Mouse (Mus musculus): ENCODE measurements at regions not wholly inside any gene's neighbourhood (a gene's known extent, or its start where the extent isn't known, plus 50 kb on each side); places are given as distances from the start of the nearest gene placed in this dataset.

- ATAC-seq = no peak
- peaks cover 14% of the 10 kb centered on the region for H3K4me1 ChIP-seq (replicated peaks)
- no peak overlapping the region for H3K4me3 ChIP-seq (replicated peaks)
- H3K9me3 ChIP-seq = no peaks in the 10 kb centered on the region
- H3K27me3 ChIP-seq = no peaks in the 10 kb centered on the region
- no peak overlapping the region for H3K27ac ChIP-seq
- no peak overlapping the region for H3K9ac ChIP-seq (replicated peaks)
- H3K4me2 ChIP-seq (replicated peaks) = no peak overlapping the region
- no peaks in the 10 kb centered on the region for H3K36me3 ChIP-seq
These were observed 378.5 kb upstream of the Meis2 start for GRCm38 (mm10) chr2:116444163-116444562.

- WGBS = 26% methylated on average over 2 of the region's 2 CpGs
- H3K4me1 ChIP-seq (replicated peaks) = peaks cover 14% of the 10 kb centered on the region
- H3K27ac ChIP-seq = no peak overlapping the region
- H3K27me3 ChIP-seq = no peaks in the 10 kb centered on the region
- no peak overlapping the region for H3K4me3 ChIP-seq (replicated peaks)
- no peak overlapping the region for H3K9ac ChIP-seq (replicated peaks)
- no peak for ATAC-seq
- no peaks in the 10 kb centered on the region for H3K36me3 ChIP-seq
- no peak overlapping the region for H3K4me2 ChIP-seq (replicated peaks)
- no peaks in the 10 kb centered on the region for H3K9me3 ChIP-seq
These were observed 374.6 kb upstream of the Meis2 start for GRCm38 (mm10) chr2:116440252-116440651.

DNA sequence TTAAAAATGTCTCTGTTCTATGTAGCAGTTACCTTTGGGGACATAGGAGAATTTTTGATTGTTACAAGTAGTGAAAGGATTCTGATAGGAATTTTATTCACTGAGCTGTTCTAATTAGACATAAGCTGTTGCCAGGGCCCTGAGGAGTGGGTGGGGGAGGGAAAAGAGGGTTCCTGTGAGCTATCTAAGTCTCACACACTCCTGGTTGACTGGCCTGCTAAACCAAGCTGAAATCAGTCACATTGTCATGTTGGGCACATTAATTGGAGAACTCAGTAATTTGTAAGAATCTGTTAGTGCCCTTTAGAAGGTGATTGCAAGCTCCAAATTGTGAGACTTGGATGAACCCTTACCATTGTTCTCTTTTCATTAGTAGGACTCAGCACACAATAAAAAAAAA, 367.8 kb upstream of the Meis2 start:
- H3K9me3 ChIP-seq = no peaks in the 10 kb centered on the region
- H3K27ac ChIP-seq = no peak overlapping the region
- no peak overlapping the region for H3K4me3 ChIP-seq (replicated peaks)
- H3K27me3 ChIP-seq = no peaks in the 10 kb centered on the region
- no peaks in the 10 kb centered on the region for H3K36me3 ChIP-seq
- H3K9ac ChIP-seq (replicated peaks) = no peak overlapping the region
- no peaks in the 10 kb centered on the region for H3K4me1 ChIP-seq (replicated peaks)
- no peak for ATAC-seq
- H3K4me2 ChIP-seq (replicated peaks) = no peak overlapping the region

- H3K4me1 ChIP-seq (replicated peaks) = no peaks in the 10 kb centered on the region
- H3K4me2 ChIP-seq (replicated peaks) = no peak overlapping the region
- H3K9me3 ChIP-seq = no peaks in the 10 kb centered on the region
- no peak overlapping the region for H3K4me3 ChIP-seq (replicated peaks)
- 92% methylated on average over 8 of the region's 8 CpGs for WGBS
- H3K27me3 ChIP-seq = no peaks in the 10 kb centered on the region
- no peak for ATAC-seq
- no peaks in the 10 kb centered on the region for H3K36me3 ChIP-seq
- H3K9ac ChIP-seq (replicated peaks) = no peak overlapping the region
- no peak overlapping the region for H3K27ac ChIP-seq
These were observed 358.5 kb upstream of the Meis2 start for GRCm38 (mm10) chr2:116424131-116424530.

- no peak for ATAC-seq
- H3K4me3 ChIP-seq (replicated peaks) = no peak overlapping the region
- 80% methylated on average over 13 of the region's 13 CpGs for WGBS
- no peaks in the 10 kb centered on the region for H3K36me3 ChIP-seq
- H3K4me2 ChIP-seq (replicated peaks) = no peak overlapping the region
- H3K4me1 ChIP-seq (replicated peaks) = no peaks in the 10 kb centered on the region
- no peak overlapping the region for H3K9ac ChIP-seq (replicated peaks)
- H3K27me3 ChIP-seq = no peaks in the 10 kb centered on the region
- H3K27ac ChIP-seq = no peak overlapping the region
- no peaks in the 10 kb centered on the region for H3K9me3 ChIP-seq
These were observed 352.0 kb upstream of the Meis2 start for GRCm38 (mm10) chr2:116417428-116418195.

- H3K9ac ChIP-seq (replicated peaks) = no peak overlapping the region
- H3K9me3 ChIP-seq = no peaks in the 10 kb centered on the region
- H3K4me2 ChIP-seq (replicated peaks) = no peak overlapping the region
- H3K4me3 ChIP-seq (replicated peaks) = no peak overlapping the region
- H3K27ac ChIP-seq = no peak overlapping the region
- WGBS = 19% methylated on average over 1 of the region's 1 CpGs
- H3K4me1 ChIP-seq (replicated peaks) = no peaks in the 10 kb centered on the region
- H3K36me3 ChIP-seq = no peaks in the 10 kb centered on the region
- no peaks in the 10 kb centered on the region for H3K27me3 ChIP-seq
- ATAC-seq = no peak
These were observed 350.1 kb upstream of the Meis2 start for GRCm38 (mm10) chr2:116415742-116416141.

DNA sequence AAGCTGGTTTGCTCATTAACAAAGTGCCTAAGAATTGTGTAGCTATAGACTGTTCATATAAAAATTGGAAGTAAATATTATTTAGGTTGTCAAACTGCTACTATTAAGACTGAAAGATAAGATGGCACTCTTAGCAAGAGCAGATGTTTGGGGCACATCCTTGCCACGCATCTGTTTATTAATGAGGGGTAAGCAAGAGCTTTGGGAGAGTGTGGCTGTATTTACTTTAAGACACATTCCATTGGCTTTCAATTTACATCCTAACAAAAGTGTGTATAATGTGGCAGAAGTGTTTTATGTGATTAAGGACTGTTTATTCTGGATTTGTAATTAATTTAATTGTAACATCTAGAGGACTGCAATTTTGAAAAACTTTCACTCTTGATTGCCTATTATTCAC, 336.5 kb upstream of the Meis2 start:
- Histone ChIP-seq H3K27ac (no peak overlapping the region), H3K9ac (replicated peaks) (no peak overlapping the region), H3K36me3 (no peaks in the 10 kb centered on the region), H3K27me3 (no peaks in the 10 kb centered on the region), H3K4me3 (replicated peaks) (no peak overlapping the region), H3K4me1 (replicated peaks) (no peaks in the 10 kb centered on the region), H3K4me2 (replicated peaks) (no peak overlapping the region), H3K9me3 (no peaks in the 10 kb centered on the region)
- no peak for ATAC-seq
- WGBS = 74% methylated on average over 1 of the region's 1 CpGs

DNA sequence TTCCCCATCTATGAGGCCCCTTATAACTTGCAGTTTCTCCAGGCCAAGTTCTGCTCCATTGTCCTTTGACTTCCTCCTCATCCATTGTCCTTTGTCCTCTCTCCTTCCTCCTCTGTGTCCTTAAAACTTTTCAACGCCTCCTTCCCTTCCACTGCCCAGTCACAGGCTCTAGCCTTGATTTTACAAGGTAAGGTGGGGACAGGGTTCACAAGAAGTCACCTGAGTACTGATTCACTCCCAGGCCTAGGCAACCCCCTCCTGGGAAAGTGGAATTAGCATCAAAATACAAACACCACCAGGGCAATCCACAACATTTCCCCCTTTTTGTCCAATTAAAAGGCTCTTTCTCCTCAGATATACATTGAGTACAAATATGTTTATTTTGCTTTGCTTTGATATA, 334.3 kb upstream of the Meis2 start:
- no peaks in the 10 kb centered on the region for H3K9me3 ChIP-seq
- no peak overlapping the region for H3K27ac ChIP-seq

DNA sequence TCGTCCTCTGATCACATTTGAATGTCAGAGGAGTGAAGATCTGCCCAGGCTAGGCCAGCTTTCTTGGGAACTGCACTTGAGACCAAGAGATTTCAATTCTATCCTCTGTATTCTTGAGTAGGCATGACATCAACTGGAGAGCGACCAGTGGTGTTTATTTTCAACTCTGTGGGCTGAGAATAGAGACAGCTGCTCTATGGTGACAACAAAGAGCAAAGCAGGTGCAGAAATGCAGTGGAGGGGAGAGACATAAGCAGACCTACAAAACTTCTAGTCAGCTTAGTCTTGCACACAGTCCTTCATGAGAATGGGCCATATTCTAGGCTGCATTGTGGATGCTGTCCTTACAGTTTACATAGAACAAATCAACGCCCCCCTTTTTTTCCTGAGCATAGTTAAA, 303.2 kb upstream of the Meis2 start:
- Histone ChIP-seq H3K27ac (no peak overlapping the region), H3K4me1 (replicated peaks) (no peaks in the 10 kb centered on the region), H3K36me3 (no peaks in the 10 kb centered on the region), H3K27me3 (no peaks in the 10 kb centered on the region), H3K4me3 (replicated peaks) (no peak overlapping the region), H3K4me2 (replicated peaks) (no peak overlapping the region), H3K9me3 (no peaks in the 10 kb centered on the region), H3K9ac (replicated peaks) (no peak overlapping the region)
- WGBS = 80% methylated on average over 3 of the region's 3 CpGs
- no peak for ATAC-seq

More for the DNA sequence above, 334.3 kb upstream of the Meis2 start:
- ATAC-seq = no peak
- no peak overlapping the region for H3K4me2 ChIP-seq (replicated peaks)
- WGBS = 71% methylated on average over 1 of the region's 1 CpGs
- no peaks in the 10 kb centered on the region for H3K27me3 ChIP-seq
- H3K9ac ChIP-seq (replicated peaks) = no peak overlapping the region
- H3K4me3 ChIP-seq (replicated peaks) = no peak overlapping the region
- no peaks in the 10 kb centered on the region for H3K36me3 ChIP-seq
- no peaks in the 10 kb centered on the region for H3K4me1 ChIP-seq (replicated peaks)

DNA sequence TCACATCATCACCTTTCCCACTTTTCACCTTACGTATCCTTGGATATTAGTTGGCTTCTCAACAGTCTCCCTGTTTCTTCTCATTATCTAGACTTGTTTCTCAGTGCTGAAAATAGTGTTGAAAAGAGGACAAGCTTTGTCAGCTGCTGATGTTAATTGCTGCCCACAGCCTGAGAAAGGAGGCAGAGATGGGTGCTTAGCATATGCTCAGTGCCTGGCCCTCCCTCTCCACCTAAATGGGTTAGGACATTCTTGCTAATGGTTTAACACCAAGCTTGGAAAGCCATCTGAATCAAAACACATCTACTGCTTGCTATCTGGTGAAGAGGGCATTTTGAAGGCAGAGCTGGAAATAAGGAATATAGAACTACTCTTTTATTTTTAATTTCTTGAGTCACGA, 298.5 kb upstream of the Meis2 start:
- H3K27me3 ChIP-seq = no peaks in the 10 kb centered on the region
- no peak overlapping the region for H3K9ac ChIP-seq (replicated peaks)
- H3K27ac ChIP-seq = no peak overlapping the region
- no peak overlapping the region for H3K4me2 ChIP-seq (replicated peaks)
- no peaks in the 10 kb centered on the region for H3K9me3 ChIP-seq
- H3K4me1 ChIP-seq (replicated peaks) = no peaks in the 10 kb centered on the region
- 88% methylated on average over 2 of the region's 2 CpGs for WGBS
- no peaks in the 10 kb centered on the region for H3K36me3 ChIP-seq
- H3K4me3 ChIP-seq (replicated peaks) = no peak overlapping the region
- no peak for ATAC-seq

GRCm38 (mm10) chr2:116358145-116358544, 292.5 kb upstream of the Meis2 start:
- no peaks in the 10 kb centered on the region for H3K4me1 ChIP-seq (replicated peaks)
- no peak overlapping the region for H3K27ac ChIP-seq
- WGBS = 8% methylated on average over 1 of the region's 1 CpGs
- H3K9me3 ChIP-seq = no peaks in the 10 kb centered on the region
- ATAC-seq = no peak
- H3K36me3 ChIP-seq = no peaks in the 10 kb centered on the region
- no peak overlapping the region for H3K9ac ChIP-seq (replicated peaks)
- no peak overlapping the region for H3K4me3 ChIP-seq (replicated peaks)
- no peak overlapping the region for H3K4me2 ChIP-seq (replicated peaks)
- no peaks in the 10 kb centered on the region for H3K27me3 ChIP-seq

- no peaks in the 10 kb centered on the region for H3K36me3 ChIP-seq
- no peak overlapping the region for H3K4me2 ChIP-seq (replicated peaks)
- no peak overlapping the region for H3K9ac ChIP-seq (replicated peaks)
- 72% methylated on average over 1 of the region's 1 CpGs for WGBS
- no peak overlapping the region for H3K4me3 ChIP-seq (replicated peaks)
- H3K9me3 ChIP-seq = no peaks in the 10 kb centered on the region
- H3K4me1 ChIP-seq (replicated peaks) = peaks cover 3% of the 10 kb centered on the region; the same call in 1 of the 2 replicates
- ATAC-seq = no peak
- H3K27me3 ChIP-seq = no peaks in the 10 kb centered on the region
- H3K27ac ChIP-seq = no peak overlapping the region
These were observed 282.9 kb upstream of the Meis2 start for GRCm38 (mm10) chr2:116348530-116348914.

GRCm38 (mm10) chr2:116347827-116348529, 282.3 kb upstream of the Meis2 start:
- H3K27ac ChIP-seq = no peak overlapping the region
- H3K36me3 ChIP-seq = no peaks in the 10 kb centered on the region
- H3K4me2 ChIP-seq (replicated peaks) = no peak overlapping the region
- H3K9me3 ChIP-seq = no peaks in the 10 kb centered on the region
- no peaks in the 10 kb centered on the region for H3K27me3 ChIP-seq
- peaks cover 3% of the 10 kb centered on the region; the same call in 1 of the 2 replicates for H3K4me1 ChIP-seq (replicated peaks)
- H3K4me3 ChIP-seq (replicated peaks) = no peak overlapping the region
- WGBS = 86% methylated on average over 3 of the region's 3 CpGs
- no peak overlapping the region for H3K9ac ChIP-seq (replicated peaks)
- no peak for ATAC-seq

Data from midbrain, embryonic 13.5 days (tissue).